Mouse (Mus musculus): ENCODE measurements around the gene Zbtb20.

DNA sequence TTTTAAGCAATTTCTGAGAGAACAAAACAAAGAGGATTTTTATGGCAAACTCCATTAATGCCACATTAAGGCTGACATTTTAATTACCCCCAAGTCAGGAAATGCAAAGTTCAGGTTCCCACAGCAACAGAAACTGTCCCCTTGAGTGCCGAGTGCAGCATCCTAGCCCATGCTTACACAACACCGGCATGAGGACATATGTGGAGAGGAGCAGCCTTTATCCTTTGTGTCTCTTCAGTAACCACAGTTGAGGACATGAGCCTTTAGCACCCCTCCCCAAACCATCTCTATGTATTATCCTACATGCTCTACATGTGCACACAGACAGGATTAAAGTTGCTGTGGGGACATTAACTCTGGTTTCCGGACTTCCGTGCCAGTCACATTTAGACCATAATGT lies 705.9 kb downstream of the Zbtb20 start:
- TF ChIP-seq CTCF (IDR thresholded peaks at IDR 0.05; ENCODE audit: control insufficient read depth, insufficient read depth, low read length): no peak
- no peak for TF ChIP-seq POLR2A (IDR thresholded peaks at IDR 0.05; ENCODE audit: borderline replicate concordance, control insufficient read depth, low read depth, low read length)

All from bone marrow, adult 2 months (tissue).